Mouse (Mus musculus) forebrain, embryonic 14.5 days (tissue): ENCODE results near the gene Sdr42e1. TPM values are rescaled to one million over a fixed set of nuclear protein-coding genes. Genes with fewer than 3 reads are reported as not detected.

Source experiments
- ATAC-seq: fragments of 200-750 bp; cut with Nextera tagmentation; 2 replicates; pipeline ENCODE4 v1.8.0; 2017; ENCODE audit warnings: mild to moderate bottlenecking, moderate library complexity
- DNase-seq: peaks from one replicate; pipeline ENCODE4 v3.0.0-alpha.2; 2015; ENCODE audit warnings: low spot score
- H3K27ac ChIP-seq: fragments of 300-500 bp; sonication (generic); 2 replicates; pipeline ENCODE4 v1.5.1; 2014; ENCODE audit warnings: low read depth, mild to moderate bottlenecking, control low read depth, low read length, moderate library complexity
- H3K27me3 ChIP-seq: fragments of 300-500 bp; sonication (generic); replicated peaks from 2 replicates; pipeline ENCODE4 v1.6.1; 2014; ENCODE audit warnings: low read length, control low read depth, mixed read lengths; ENCODE audit not compliant: control insufficient read depth, insufficient read depth
- H3K36me3 ChIP-seq: fragments of 300-500 bp; sonication (generic); 2 replicates; pipeline ENCODE4 v1.6.1; 2014; ENCODE audit warnings: low read length, control low read depth; ENCODE audit not compliant: control insufficient read depth, insufficient read depth
- H3K4me1 ChIP-seq: fragments of 300-500 bp; sonication (generic); 2 replicates; pipeline ENCODE4 v1.6.1; 2014; ENCODE audit warnings: antibody characterized with exemption, low read length, control low read depth; ENCODE audit not compliant: control insufficient read depth, insufficient read depth
- H3K4me2 ChIP-seq: fragments of 300-500 bp; sonication (generic); 2 replicates; pipeline ENCODE4 v1.6.1; 2014; ENCODE audit warnings: mild to moderate bottlenecking, control low read depth, low read length
- H3K4me3 ChIP-seq: fragments of 300-500 bp; sonication (generic); 2 replicates; pipeline ENCODE4 v1.5.1; 2014; ENCODE audit warnings: low read depth, low read length, control low read depth
- H3K9ac ChIP-seq: fragments of 300-500 bp; sonication (generic); 2 replicates; pipeline ENCODE4 v1.6.1; 2014; ENCODE audit warnings: mild to moderate bottlenecking, low read length, control low read depth, moderate library complexity
- H3K9me3 ChIP-seq: fragments of 300-500 bp; sonication (generic); replicated peaks from 2 replicates; pipeline ENCODE4 v1.6.1; 2016; ENCODE audit warnings: low read length, control low read depth, mixed read lengths; ENCODE audit not compliant: control insufficient read depth
- WGBS: fragments of 180-500 bp; shearing (Covaris S2); extraction: QIAGEN DNeasy Blood & Tissue Kit; methylation state at CpG from one replicate; pipeline ENCODE4 v1.1.7; 2014; 5-methylcytosine and 5-hydroxymethylcytosine counted together
- polyA plus RNA-seq: library from polyadenylated mRNA; unstranded; fragments of >200 nt; fragmentation: Nextera tagmentation; extraction: Ambion mirVana; gene quantifications from 2 replicates; pipeline ENCODE4 v1.2.1, GENCODE M21; 2014

The Sdr42e1 gene
- polyA plus RNA-seq, 1 experiment from 2014 or later, result 0.75 TPM

- Histone ChIP-seq H3K9ac (no peak overlapping the region), H3K36me3 (no peaks in the 10 kb centered on the region), H3K4me3 (no peak overlapping the region), H3K9me3 (no peaks in the 10 kb centered on the region), H3K27me3 (no peaks in the 10 kb centered on the region), H3K4me2 (no peak overlapping the region), H3K4me1 (peaks cover 7% of the 10 kb centered on the region; the same call in 1 of the 2 replicates), H3K27ac (no peak overlapping the region)
- ATAC-seq (no peak), DNase-seq (no peak)
- WGBS, result 17% methylated on average over 8 of the region's 8 CpGs
Observed at GRCm38 (mm10) chr8:117700699-117701098, 27.2 kb upstream of the Sdr42e1 start.

DNA sequence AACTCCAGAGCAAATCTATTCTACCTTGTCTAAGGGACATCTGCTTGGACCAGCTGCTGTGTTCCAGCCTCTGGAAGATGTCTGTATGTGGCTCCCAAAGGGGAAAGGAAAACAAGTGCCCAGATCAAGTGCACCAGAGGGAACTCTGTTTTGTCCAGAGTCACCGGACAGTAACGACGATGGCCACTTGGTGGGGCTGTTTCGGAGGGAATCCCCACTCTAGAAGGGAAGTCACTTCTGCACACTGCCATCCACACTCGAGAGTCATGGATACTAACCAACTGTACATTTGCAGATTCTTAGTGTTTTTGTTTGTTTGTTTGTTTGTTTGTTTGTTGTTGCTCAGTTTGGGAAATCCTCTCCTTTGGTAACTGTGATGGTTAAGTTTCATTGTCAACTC is 23.8 kb upstream of the Sdr42e1 start:
- Histone ChIP-seq H3K4me2 (no peak overlapping the region), H3K4me1 (peaks cover 5% of the 10 kb centered on the region; the same call in 1 of the 2 replicates), H3K36me3 (no peaks in the 10 kb centered on the region), H3K27me3 (no peaks in the 10 kb centered on the region), H3K9ac (no peak overlapping the region), H3K27ac (no peak overlapping the region), H3K9me3 (no peaks in the 10 kb centered on the region), H3K4me3 (no peak overlapping the region)
- DNase-seq, result no peak
- ATAC-seq, result no peak
- WGBS, result 46% methylated on average over 5 of the region's 5 CpGs

- Histone ChIP-seq H3K36me3 (no peaks in the 10 kb centered on the region), H3K27ac (no peak overlapping the region), H3K4me3 (no peak overlapping the region), H3K9me3 (no peaks in the 10 kb centered on the region), H3K4me1 (no peaks in the 10 kb centered on the region), H3K4me2 (no peak overlapping the region), H3K27me3 (no peaks in the 10 kb centered on the region), H3K9ac (no peak overlapping the region)
- WGBS, result 97% methylated on average over 1 of the region's 1 CpGs
- ATAC-seq, result no peak
- DNase-seq, result no peak
Observed at GRCm38 (mm10) chr8:117695636-117696035, 22.1 kb upstream of the Sdr42e1 start.

DNA sequence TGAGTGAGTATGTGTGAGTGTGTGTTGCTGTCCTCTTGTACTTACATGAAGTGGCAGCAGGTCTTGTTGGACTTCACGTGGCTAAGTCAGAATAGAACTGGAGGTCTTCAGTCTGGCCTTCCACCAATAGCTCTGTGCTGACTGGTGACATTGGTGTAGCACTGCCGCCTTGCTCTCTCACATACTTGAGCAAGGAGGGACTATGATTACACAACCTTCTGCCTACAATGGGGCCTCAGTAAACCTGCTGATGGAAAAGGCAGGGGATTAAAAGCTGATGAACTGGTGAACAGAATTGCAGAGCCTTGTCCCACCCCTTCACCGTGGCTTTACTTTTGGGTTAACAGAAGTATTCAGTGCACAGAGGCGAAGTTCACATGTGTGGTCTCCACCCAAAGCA is 18.6 kb upstream of the Sdr42e1 start:
- H3K27me3 ChIP-seq, result no peaks in the 10 kb centered on the region
- WGBS, result 86% methylated on average over 4 of the region's 4 CpGs
- no peak overlapping the region for H3K4me2 ChIP-seq
- no peaks in the 10 kb centered on the region for H3K4me1 ChIP-seq
- H3K9ac ChIP-seq, result no peak overlapping the region
- ATAC-seq (no peak), DNase-seq (no peak)
- H3K4me3 ChIP-seq, result no peak overlapping the region
- no peaks in the 10 kb centered on the region for H3K36me3 ChIP-seq
- no peaks in the 10 kb centered on the region for H3K9me3 ChIP-seq
- H3K27ac ChIP-seq, result no peak overlapping the region

- DNase-seq (no peak), ATAC-seq (no peak)
- no peaks in the 10 kb centered on the region for H3K9me3 ChIP-seq
- H3K27me3 ChIP-seq, result no peaks in the 10 kb centered on the region
- H3K4me3 ChIP-seq, result no peak overlapping the region
- H3K4me1 ChIP-seq, result no peaks in the 10 kb centered on the region
- H3K27ac ChIP-seq, result no peak overlapping the region
- no peak overlapping the region for H3K4me2 ChIP-seq
- no peak overlapping the region for H3K9ac ChIP-seq
- WGBS, result 86% methylated on average over 7 of the region's 7 CpGs
- no peaks in the 10 kb centered on the region for H3K36me3 ChIP-seq
Observed at GRCm38 (mm10) chr8:117687890-117688289, 14.4 kb upstream of the Sdr42e1 start.

- H3K27ac ChIP-seq, result no peak overlapping the region
- no peaks in the 10 kb centered on the region for H3K27me3 ChIP-seq
- H3K4me3 ChIP-seq, result no peak overlapping the region
- DNase-seq, result no peak
- no peak overlapping the region for H3K9ac ChIP-seq
- ATAC-seq, result no peak
- H3K4me1 ChIP-seq, result no peaks in the 10 kb centered on the region
- no peak overlapping the region for H3K4me2 ChIP-seq
- no peaks in the 10 kb centered on the region for H3K9me3 ChIP-seq
- H3K36me3 ChIP-seq, result no peaks in the 10 kb centered on the region
- 75% methylated on average over 11 of the region's 11 CpGs for WGBS
Observed at GRCm38 (mm10) chr8:117684504-117684903, 11.0 kb upstream of the Sdr42e1 start.

DNA sequence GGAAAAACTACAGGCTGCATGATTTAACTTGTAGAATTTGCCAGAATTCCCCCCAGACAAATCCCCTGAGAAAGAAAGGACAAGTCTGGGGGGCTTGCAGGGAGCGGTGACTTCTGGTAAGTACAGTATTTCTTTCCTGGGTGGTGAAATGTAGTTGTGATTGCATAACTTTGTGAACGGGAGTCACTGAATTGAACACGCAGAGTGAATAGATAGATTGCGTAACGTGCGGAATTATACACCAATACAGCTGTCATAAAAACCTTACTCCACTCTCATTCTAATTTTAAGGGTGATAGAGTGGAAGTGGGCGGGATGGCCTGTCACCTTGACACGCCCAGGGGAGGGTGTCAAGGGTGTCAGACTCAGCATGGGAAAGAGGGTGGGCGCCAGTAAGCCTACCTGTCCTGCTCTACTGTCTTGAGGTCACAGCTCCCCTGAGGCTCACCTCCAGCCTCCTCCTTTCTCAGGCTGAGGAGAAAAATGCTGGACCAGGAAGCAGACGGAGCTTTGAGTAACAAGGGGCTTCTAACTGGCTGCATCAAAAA is 10.5 kb upstream of the Sdr42e1 start:
- Histone ChIP-seq H3K4me1 (no peaks in the 10 kb centered on the region), H3K36me3 (no peaks in the 10 kb centered on the region), H3K27me3 (no peaks in the 10 kb centered on the region), H3K27ac (no peak overlapping the region), H3K4me2 (no peak overlapping the region), H3K4me3 (no peak overlapping the region), H3K9me3 (no peaks in the 10 kb centered on the region), H3K9ac (no peak overlapping the region)
- DNase-seq (no peak), ATAC-seq (no peak)
- WGBS, result 85% methylated on average over 10 of the region's 10 CpGs

DNA sequence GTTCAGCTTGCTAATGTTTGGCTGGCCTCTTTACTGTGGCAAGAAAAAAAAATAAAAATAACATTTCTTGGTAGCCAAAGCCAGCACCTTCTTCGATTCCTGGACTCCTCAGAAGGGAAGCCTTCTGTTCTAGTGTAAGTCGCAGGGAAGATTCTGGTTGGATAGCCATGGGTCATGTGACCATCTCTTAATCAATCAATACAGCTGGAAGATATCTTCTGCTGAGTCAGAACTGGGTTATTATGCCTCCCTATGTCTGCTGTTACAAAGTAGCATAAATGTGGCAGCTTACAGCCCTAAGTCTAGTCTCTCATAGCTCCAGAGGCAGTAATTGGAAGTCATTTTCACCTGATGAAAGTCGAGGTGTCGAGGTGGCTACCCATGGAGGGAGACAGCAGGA is 5.2 kb upstream of the Sdr42e1 start:
- H3K9ac ChIP-seq, result no peak overlapping the region
- H3K4me1 ChIP-seq, result no peaks in the 10 kb centered on the region
- H3K4me3 ChIP-seq, result no peak overlapping the region
- DNase-seq (no peak), ATAC-seq (no peak)
- H3K4me2 ChIP-seq, result no peak overlapping the region
- H3K9me3 ChIP-seq, result no peaks in the 10 kb centered on the region
- no peaks in the 10 kb centered on the region for H3K36me3 ChIP-seq
- no peak overlapping the region for H3K27ac ChIP-seq
- no peaks in the 10 kb centered on the region for H3K27me3 ChIP-seq
- 89% methylated on average over 4 of the region's 4 CpGs for WGBS

DNA sequence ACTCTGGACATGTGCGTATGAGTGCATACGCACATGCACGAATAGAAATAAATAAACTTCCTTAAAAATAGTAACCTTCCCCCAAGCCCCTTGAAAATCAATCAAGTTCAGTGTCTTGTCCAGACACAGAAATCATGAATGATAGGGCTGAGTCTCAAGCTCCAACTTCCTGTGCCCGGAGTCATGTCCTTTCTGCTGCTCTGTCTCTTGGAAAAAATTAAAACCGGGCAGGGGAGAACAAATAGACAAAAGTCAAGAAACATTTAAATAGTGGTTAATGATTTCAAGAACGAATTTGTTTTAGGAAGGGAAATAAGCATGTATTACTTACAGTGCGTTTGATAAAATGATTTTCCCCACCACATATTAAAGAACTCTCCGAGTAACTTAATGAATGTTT is 3.5 kb upstream of the Sdr42e1 start:
- no peaks in the 10 kb centered on the region for H3K27me3 ChIP-seq
- DNase-seq, result no peak
- no peaks in the 10 kb centered on the region for H3K9me3 ChIP-seq
- ATAC-seq, result no peak
- H3K27ac ChIP-seq, result no peak overlapping the region
- H3K4me2 ChIP-seq, result no peak overlapping the region
- H3K9ac ChIP-seq, result no peak overlapping the region
- H3K36me3 ChIP-seq, result no peaks in the 10 kb centered on the region
- H3K4me3 ChIP-seq, result no peak overlapping the region
- H3K4me1 ChIP-seq, result no peaks in the 10 kb centered on the region
- 84% methylated on average over 8 of the region's 8 CpGs for WGBS
